Mouse (Mus musculus) 3134 (cell line): ENCODE measurements around the gene Pabpn1.
"Not testable (repeated sequence)": the region's sequence is repeated elsewhere in the genome, so short reads cannot be mapped to it uniquely, and the experiment has no call there.

Source experiments
- DNase-seq: peaks from one replicate; pipeline ENCODE4 v3.0.0-alpha.2; 2011; ENCODE audit warnings: low spot score; ENCODE audit not compliant: insufficient read length; ENCODE audit errors: extremely low read depth

The Pabpn1 gene

DNA sequence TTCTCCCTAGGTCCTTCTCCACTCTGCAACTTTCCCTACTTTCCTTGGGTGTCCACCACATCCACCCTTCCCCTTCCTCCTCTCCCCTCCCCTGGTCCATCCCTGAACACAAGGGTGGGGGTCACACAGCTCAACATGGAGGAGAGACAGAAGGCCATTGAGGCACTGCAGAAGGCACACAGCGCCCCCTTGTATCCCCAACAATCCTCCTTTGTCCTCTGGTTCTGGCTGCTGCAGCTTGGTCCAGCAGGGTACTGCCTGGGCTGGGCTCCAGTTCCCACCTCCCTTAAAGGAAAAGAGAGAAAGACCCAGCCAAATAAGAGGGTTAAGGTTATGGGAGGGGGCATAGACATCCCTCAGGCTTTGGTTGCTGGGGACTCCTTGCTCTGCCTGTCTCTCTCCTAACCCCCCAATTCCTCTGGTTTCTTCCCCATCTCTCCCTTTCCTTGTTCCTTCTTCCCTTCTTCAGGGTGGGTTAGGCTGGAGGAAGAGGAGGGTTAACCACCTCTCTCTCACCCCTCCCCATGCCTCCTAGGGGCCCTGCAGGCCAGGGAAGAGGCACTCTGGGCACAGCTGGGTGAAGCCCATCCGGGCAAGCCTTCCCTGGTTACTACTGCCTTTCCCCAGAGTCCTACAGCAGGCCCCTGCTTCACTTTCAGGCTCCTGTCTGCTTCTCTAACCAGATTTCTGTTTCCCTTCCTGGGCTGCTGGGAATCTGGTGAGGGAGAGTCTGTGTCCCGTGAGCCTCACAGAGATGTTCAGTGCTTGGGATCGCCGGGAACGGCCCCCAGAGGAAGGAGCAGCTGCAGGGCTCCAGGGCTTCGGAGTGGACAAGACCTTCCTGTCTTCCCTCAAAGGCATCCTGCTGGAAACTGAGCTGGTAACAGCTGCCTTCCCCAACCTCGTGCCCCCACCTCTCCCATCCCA lies 43.9 kb downstream of the Pabpn1 start, which contains the start of gene Cmtm5:
Cmtm5 (plus strand) TSS at position 358 of the 927 bp plus-strand sequence.
- no peak for DNase-seq

DNA sequence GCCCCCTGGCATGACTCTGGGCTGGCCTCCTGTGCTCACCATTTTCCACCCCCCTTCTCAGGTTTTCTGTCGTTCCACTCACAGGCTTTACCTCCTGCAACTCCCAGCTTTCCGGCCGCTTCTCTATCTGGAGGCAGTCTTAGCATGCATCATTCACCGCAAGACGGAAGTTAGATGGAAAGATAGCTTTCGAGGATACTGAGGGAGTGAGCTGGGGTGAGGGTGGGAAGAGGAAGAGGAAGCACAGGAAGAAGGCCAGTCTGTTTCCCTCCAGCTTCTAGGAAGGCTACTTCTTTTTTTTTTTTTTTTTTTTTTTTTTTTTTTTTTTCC lies 44.5 kb downstream of the Pabpn1 start:
- DNase-seq, result no peak

DNA sequence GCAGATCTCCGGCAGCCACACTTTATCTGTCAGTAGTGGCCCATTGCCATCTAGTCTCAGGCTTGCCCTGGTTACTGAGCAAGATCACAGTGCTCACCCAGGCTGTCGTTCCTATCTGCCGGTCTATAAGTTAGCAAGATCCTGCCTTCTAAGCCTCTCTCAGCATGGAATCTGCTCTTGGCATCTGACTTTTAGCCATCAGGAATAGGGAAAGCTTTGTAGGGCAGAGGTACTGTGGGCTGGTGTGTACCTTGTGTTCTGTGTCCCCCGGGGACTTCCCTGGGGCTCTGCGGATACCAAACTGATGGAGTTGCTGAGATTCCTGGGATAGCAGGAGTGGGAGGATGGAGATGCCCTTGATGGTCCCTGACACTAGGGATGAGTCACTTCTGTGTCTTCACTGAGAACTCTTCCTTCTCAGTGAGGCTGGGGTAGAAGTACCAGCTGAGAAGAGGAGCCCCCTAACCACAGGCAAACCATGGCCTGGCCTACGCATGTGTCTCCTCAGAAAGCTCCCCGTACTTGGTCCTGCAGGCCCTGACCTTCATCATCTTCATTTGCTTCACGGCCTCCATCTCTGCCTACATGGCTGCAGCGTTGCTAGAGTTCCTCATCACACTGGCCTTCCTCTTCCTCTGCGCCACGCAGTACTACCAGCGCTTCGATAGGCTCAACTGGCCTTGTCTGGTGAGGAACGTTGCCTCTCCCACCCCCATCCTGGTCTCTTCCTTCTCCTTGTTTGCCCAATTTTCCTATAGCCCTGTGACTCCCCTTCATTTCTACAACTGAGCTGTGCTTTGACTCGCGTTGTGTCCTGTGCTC lies 45.3 kb downstream of the Pabpn1 start:
- DNase-seq, result no peak

DNA sequence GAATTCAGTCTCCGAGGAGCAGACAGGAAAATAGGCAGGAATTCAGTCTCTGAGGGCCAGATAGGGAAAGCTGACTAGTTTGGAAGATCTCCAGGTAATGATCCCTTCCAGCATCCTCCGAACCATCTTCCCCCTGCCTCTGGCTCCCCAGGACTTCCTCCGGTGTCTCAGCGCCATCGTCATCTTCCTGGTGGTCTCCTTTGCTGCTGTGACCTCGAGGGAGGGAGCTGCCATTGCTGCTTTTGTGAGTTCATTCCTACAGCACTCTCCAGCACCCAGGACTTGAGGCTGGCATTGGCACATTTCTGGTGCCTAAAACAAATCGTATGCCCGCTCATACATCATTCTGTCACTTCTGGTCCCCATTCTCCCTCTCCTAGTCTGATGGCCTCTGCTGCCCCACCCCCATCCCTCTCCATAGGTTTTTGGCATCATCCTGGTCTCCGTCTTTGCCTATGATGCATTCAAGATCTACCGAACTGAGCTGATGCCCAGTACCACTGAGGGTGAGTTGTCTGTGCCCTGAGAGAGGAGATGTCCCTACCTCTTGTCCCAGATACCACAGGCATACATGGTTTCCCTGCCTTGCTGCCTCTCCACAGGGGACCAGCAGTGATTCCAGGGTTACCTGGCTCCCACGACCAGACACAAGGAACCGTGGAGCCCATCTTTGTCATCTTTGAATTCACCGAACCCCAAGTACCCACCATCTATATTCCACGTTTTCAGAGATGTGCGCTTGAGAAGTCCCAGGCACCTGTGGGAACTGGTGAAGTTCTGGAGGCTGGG lies 46.3 kb downstream of the Pabpn1 start:
- DNase-seq, result no peak

DNA sequence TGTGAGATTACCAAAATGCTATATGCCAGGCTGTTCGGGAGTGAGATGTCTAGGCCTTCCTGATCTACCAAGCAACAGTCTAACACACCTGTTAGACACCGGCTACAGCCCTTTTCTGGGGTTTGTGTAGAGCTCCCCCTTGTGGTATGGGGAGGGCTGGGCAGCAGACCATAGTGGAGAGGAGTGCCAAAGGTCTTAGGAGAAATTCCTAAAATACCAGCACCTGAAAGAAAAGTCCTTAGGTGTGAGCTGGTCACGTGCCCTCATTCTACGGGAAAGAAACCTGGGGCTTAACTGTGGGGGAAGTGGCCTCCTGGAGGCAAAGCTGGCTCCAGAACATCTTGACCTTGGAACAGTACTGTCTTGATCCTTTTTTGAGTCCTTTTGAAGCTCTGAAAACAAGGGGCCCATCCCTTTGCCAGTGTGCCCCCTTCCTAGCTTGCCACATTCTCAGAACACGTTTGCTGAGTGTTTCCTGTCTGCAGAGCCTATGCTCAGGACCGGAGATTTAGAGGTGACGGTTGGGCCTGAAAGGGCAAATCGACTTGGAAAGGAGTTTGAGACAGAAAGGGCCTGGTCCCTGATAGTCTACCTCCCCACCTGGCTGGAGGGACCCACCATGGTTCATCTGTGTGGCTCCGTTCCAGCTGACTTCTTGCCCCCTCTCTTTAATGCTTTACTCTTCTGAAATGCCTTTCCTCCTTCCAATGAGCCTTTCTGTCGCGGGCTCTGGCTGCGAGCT lies 47.3 kb downstream of the Pabpn1 start:
- no peak for DNase-seq

DNA sequence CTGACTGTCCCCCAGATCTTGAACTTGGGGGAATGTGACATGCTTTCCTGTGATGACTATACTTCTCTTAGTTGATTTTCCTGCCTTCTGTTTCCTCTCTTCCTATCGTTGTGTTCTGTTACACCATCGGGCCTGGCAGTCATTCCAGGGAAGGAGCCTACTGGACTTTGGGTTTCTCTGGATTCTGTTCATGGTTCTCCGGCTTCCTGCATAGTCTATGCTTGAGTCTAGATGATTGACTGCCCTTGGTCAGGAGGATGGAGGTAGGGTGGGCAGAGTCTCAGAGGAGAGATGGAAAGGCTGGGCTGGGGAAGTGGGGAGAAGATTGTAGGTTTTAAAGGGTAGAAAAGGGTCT lies 47.9 kb downstream of the Pabpn1 start:
- no peak for DNase-seq

DNA sequence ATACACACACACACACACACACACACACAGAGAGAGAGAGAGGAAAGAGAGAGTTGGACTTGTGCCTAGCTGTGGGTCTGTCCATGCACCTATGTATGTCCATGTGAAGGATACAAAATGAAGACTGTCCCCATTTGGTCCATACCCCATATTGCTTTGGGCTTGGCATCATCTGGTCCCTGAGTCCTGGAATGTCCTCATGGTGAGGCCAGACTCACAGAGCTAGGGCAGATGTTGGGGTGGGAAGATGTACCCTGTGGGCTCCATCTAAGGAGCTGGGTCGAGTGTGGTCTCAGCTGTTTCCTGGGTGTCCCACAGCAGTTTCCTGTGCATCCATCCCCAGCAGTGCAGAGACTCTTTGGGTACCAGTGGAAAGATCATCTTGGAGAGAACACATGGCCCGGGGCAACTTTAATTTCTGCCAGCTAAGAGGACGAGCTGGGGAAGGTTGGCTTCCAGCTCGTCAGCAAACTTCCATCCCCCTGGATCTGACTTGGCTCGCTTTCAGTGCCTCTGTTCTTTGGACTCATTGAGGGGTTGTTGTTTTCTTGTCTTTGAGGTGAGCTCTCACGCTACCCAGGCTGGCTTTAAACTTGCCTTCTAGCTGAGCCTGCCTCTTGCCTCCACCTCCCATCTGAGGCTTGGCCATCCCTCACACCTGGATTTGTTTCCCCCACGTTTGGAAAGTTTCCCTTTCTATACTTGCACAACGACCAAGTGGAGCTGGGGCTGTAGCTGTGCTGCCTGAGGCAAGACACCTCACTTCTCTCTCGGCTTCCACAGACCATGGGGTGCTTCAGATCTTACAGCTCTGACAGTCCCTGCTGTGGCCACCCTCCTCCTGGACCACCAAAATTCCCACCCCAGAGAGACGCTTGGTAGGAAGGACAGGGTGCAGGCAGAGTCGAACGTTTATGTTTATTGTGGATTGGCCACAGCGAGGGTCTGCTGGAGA lies 49.0 kb downstream of the Pabpn1 start:
- DNase-seq, result no peak

DNA sequence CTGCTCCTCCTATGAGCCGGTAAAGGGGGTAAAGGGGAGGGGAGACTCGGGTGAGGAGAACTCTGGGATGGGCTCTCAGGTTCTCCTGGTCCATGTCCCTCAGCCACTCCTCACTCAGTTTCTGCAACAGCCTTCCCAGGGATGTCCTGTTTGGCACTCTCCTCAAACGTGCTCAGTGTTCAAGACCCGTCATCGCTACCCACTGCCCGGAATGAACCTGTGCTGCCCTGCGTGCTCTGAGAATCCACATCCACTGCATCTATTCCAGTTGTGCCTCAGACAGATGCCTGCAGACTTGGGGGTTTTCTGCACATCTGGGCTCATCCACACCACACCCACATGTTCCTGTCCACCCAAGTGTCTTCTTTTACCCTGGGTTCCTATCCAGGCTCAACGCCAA lies 50.2 kb downstream of the Pabpn1 start:
- no peak for DNase-seq

DNA sequence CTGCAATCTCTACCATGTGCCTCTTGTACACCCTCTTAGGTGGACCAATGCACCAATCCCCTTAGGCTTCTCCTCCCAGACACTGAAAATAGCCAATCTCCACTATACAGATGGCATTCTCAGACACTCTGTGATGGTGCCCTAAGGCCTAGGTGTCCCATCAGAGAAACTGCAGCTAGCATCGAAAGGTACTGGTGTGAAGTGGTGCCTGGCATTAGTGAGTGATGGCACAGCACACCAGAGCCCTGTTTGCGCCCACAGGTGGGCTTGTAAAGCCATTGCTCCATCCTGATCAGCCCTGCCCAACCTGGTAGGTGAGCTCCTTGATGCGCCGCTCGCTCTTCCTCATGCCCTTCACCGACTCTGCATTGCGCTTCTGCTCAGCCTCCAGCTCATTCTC lies 51.7 kb downstream of the Pabpn1 start:
- no peak for DNase-seq

DNA sequence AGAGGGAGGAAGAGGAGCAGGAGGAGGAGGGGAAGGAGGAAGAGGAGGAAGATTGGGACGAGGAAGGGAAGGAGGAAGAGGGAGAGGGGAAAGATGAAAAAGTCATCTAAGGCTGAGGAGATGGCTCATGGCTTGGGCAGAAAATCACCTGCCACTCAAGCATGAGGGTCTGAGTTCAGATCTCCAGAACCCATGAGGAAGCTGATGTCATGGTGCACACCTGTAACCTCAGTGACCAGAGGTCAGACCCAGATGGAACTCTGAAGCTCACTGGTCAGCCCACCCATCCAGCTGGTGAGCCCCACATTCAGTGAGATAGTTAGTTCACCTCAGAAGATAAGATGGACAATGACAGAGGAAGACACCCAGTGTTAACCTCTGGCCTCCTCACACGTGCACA lies 52.6 kb downstream of the Pabpn1 start:
- DNase-seq, result no peak

DNA sequence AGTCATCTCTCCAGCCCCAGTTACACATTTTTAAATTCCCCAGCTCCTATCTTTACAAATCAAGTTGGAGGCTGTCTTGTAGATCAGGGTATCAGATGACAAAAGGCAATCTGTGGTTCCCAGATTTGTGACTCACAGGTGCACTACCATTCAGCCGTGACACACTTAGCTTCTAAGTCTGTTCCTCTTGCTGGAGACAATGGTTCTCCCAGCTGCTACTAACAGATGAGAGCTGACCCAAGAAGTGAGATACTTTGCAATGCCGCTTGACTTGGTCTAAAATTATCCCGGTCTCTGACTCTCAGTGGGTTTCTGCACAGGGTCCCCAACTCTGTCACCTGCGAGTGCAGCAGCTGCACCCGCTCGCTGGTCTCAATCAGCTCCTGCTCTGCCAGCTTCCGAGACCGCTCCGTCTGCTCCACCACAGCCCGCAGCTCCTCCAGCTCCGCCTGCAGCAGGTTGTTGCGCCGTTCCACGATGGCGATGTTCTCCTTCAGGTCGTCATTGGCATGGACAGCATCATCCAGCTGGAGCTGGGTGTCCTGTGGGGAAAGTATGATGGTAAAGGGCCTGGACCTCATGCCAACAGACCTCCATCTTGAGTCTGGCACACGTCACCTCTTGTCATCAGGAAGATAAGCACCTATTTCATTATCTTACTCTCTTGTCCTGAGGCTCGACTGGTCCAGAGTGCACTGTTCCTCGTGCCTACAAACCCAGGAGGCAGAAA lies 53.8 kb downstream of the Pabpn1 start:
- DNase-seq, result no peak

DNA sequence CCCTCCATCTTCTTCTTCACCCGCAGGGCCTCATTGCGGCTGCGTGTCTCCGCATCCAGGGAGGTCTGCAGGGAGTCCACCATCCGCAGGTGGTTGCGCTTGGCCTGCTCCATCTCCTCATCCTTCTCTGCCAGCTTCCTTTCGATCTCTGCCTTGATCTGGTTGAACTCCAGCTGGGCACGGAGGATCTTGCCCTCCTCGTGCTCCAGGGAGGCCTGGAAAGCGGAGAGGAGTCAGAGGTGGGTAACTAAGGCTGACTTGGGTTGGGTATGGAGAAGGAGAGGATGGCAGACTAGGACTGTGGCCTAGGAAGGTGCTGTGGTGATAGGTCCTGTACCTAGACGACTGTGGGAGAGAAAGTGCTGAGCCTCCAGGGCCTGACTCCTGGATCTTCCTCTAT lies 54.7 kb downstream of the Pabpn1 start:
- DNase-seq, result not testable (repeated sequence)
